Mouse (Mus musculus) limb, embryonic 15.5 days (tissue): ENCODE results near the gene Crebl2. TPM values are rescaled to one million over a fixed set of nuclear protein-coding genes. Genes with fewer than 3 reads are reported as not detected.

Source experiments
- ATAC-seq: fragments of 200-750 bp; cut with Nextera tagmentation; 2 replicates; pipeline ENCODE4 v1.8.0; 2017; ENCODE audit warnings: low read depth, moderate TSS enrichment; ENCODE audit not compliant: insufficient number of reproducible peaks, low FRiP score, low TSS enrichment
- H3K27ac ChIP-seq: fragments of 300-500 bp; sonication (generic); 2 replicates; pipeline ENCODE4 v1.5.1; 2015; ENCODE audit warnings: moderate library complexity, mild to moderate bottlenecking, inconsistent platforms
- H3K27me3 ChIP-seq: fragments of 300-500 bp; sonication (generic); 2 replicates; pipeline ENCODE4 v1.6.1; 2015; ENCODE audit warnings: inconsistent platforms
- H3K36me3 ChIP-seq: fragments of 300-500 bp; sonication (generic); 2 replicates; pipeline ENCODE4 v1.6.1; 2015; ENCODE audit warnings: inconsistent platforms
- H3K4me1 ChIP-seq: fragments of 300-500 bp; sonication (generic); 2 replicates; pipeline ENCODE4 v1.6.1; 2015; ENCODE audit warnings: inconsistent platforms
- H3K4me2 ChIP-seq: fragments of 300-500 bp; sonication (generic); 2 replicates; pipeline ENCODE4 v1.6.1; 2015; ENCODE audit warnings: mild to moderate bottlenecking, inconsistent platforms
- H3K4me3 ChIP-seq: fragments of 300-500 bp; sonication (generic); 2 replicates; pipeline ENCODE4 v1.5.1; 2015; ENCODE audit warnings: mild to moderate bottlenecking, inconsistent platforms
- H3K9ac ChIP-seq: fragments of 300-500 bp; sonication (generic); 2 replicates; pipeline ENCODE4 v1.6.1; 2015; ENCODE audit warnings: inconsistent platforms
- H3K9me3 ChIP-seq: fragments of 300-500 bp; sonication (generic); 2 replicates; pipeline ENCODE4 v1.6.1; 2016; ENCODE audit warnings: inconsistent platforms
- WGBS: fragments of 180-500 bp; shearing (Covaris S2); methylation state at CpG from one replicate; pipeline ENCODE4 v1.1.7; 2015; 5-methylcytosine and 5-hydroxymethylcytosine counted together
- polyA plus RNA-seq: library from polyadenylated mRNA; unstranded; fragments of >200 nt; fragmentation: Nextera tagmentation; extraction: Ambion mirVana; gene quantifications from 2 replicates; pipeline ENCODE4 v1.2.1, GENCODE M21; 2015

Crebl2 gene
- polyA plus RNA-seq, 1 experiment from 2014 or later: 3.9 TPM

GRCm38 (mm10) chr6:134896570-134897436 is 66.8 kb downstream of the Crebl2 start:
- ATAC-seq: no peak
- H3K27ac ChIP-seq: 0 out of 2 replicates have a peak overlapping the region, but pooled peaks have one; percentile 100
- 51% methylated on average over 15 of the region's 15 CpGs for WGBS

GRCm38 (mm10) chr6:134897443-134898094 is 67.6 kb downstream of the Crebl2 start:
- under 1% methylated on average over 38 of the region's 38 CpGs for WGBS
- H3K36me3 ChIP-seq: no peaks in the 10 kb centered on the region

More at GRCm38 (mm10) chr6:134896570-134897436, 66.8 kb downstream of the Crebl2 start:
- no peaks in the 10 kb centered on the region for H3K9me3 ChIP-seq
- peak overlapping the region; percentile 60 for H3K4me3 ChIP-seq
- H3K4me2 ChIP-seq: peak overlapping the region; percentile 75
- peak overlapping the region; percentile 89 for H3K9ac ChIP-seq
- peaks cover 6% of the 10 kb centered on the region; the same call in 1 of the 2 replicates for H3K4me1 ChIP-seq
- H3K27me3 ChIP-seq: no peaks in the 10 kb centered on the region
- H3K36me3 ChIP-seq: no peaks in the 10 kb centered on the region

GRCm38 (mm10) chr6:134898095-134898965 is 68.4 kb downstream of the Crebl2 start, which contains the start of gene Gpr19:
Gpr19 (minus strand) TSS chr6:134898578.
- no peaks in the 10 kb centered on the region for H3K27me3 ChIP-seq
- peak; percentile 93 for ATAC-seq
- no peaks in the 10 kb centered on the region for H3K36me3 ChIP-seq
- peaks cover 6% of the 10 kb centered on the region; the same call in 1 of the 2 replicates for H3K4me1 ChIP-seq
- H3K4me2 ChIP-seq: peak within 1 kb of the TSS; percentile 75
- H3K9me3 ChIP-seq: no peaks in the 10 kb centered on the region
- under 1% methylated on average over 51 of the region's 51 CpGs for WGBS
- H3K4me3 ChIP-seq: peak within 1 kb of the TSS; percentile 60
- peak within 1 kb of the TSS; percentile 89 for H3K9ac ChIP-seq
- H3K27ac ChIP-seq: peak within 1 kb of the TSS; percentile 100

More at GRCm38 (mm10) chr6:134897443-134898094, 67.6 kb downstream of the Crebl2 start:
- peak overlapping the region; percentile 89 for H3K9ac ChIP-seq
- peak overlapping the region; percentile 100 for H3K27ac ChIP-seq
- peaks cover 6% of the 10 kb centered on the region; the same call in 1 of the 2 replicates for H3K4me1 ChIP-seq
- H3K4me2 ChIP-seq: peak overlapping the region; percentile 75
- no peaks in the 10 kb centered on the region for H3K9me3 ChIP-seq
- no peaks in the 10 kb centered on the region for H3K27me3 ChIP-seq
- peak; percentile 90 for ATAC-seq
- peak overlapping the region; percentile 60 for H3K4me3 ChIP-seq

- ATAC-seq: no peak
- WGBS: 81% methylated on average over 4 of the region's 4 CpGs
Measured at GRCm38 (mm10) chr6:134903368-134903767, 73.4 kb downstream of the Crebl2 start.

GRCm38 (mm10) chr6:134903891-134904884 is 74.2 kb downstream of the Crebl2 start:
- WGBS: 86% methylated on average over 10 of the region's 10 CpGs
- no peaks in the 10 kb centered on the region; the same call in 1 of the 2 replicates for H3K4me1 ChIP-seq
- no peak overlapping the region for H3K4me2 ChIP-seq
- no peaks in the 10 kb centered on the region for H3K9me3 ChIP-seq
- no peak overlapping the region for H3K27ac ChIP-seq
- no peaks in the 10 kb centered on the region for H3K36me3 ChIP-seq
- H3K4me3 ChIP-seq: no peak overlapping the region
- no peak for ATAC-seq
- H3K9ac ChIP-seq: no peak overlapping the region
- H3K27me3 ChIP-seq: no peaks in the 10 kb centered on the region

More at GRCm38 (mm10) chr6:134903368-134903767, 73.4 kb downstream of the Crebl2 start:
- H3K27me3 ChIP-seq: no peaks in the 10 kb centered on the region
- no peak overlapping the region for H3K4me2 ChIP-seq
- no peak overlapping the region for H3K4me3 ChIP-seq
- H3K4me1 ChIP-seq: no peaks in the 10 kb centered on the region; the same call in 1 of the 2 replicates
- no peaks in the 10 kb centered on the region for H3K36me3 ChIP-seq
- H3K9ac ChIP-seq: no peak overlapping the region
- no peaks in the 10 kb centered on the region for H3K9me3 ChIP-seq
- no peak overlapping the region for H3K27ac ChIP-seq

- no peaks in the 10 kb centered on the region for H3K4me1 ChIP-seq
- WGBS: 79% methylated on average over 1 of the region's 1 CpGs
- no peak overlapping the region for H3K4me2 ChIP-seq
- no peak overlapping the region for H3K27ac ChIP-seq
- H3K27me3 ChIP-seq: no peaks in the 10 kb centered on the region
- no peaks in the 10 kb centered on the region for H3K9me3 ChIP-seq
- no peak overlapping the region for H3K4me3 ChIP-seq
- no peak overlapping the region for H3K9ac ChIP-seq
- ATAC-seq: no peak
- no peaks in the 10 kb centered on the region for H3K36me3 ChIP-seq
Measured at GRCm38 (mm10) chr6:134905811-134906210, 75.9 kb downstream of the Crebl2 start.

Other genes starting within 250 kb of the Crebl2 start
- 3.2 and 3.3 TPM in 2 replicates for gene Mansc1, start 197.7 kb upstream of the Crebl2 start, polyA plus RNA-seq
- gene Borcs5, start 190.6 kb upstream of the Crebl2 start, polyA plus RNA-seq: 20.9 and 21.0 TPM in 2 replicates
- gene Dusp16, start 37.5 kb upstream of the Crebl2 start, polyA plus RNA-seq: 21.5 and 22.6 TPM in 2 replicates
- 7.2 and 7.7 TPM in 2 replicates for gene Gpr19, start 68.4 kb downstream of the Crebl2 start, polyA plus RNA-seq
- gene Cdkn1b, start 90.2 kb downstream of the Crebl2 start, polyA plus RNA-seq: 19.4 and 20.5 TPM in 2 replicates
- 5.4 and 5.9 TPM in 2 replicates for gene Apold1, start 151.6 kb downstream of the Crebl2 start, polyA plus RNA-seq
- 101 and 104 TPM in 2 replicates for gene Ddx47, start 181.5 kb downstream of the Crebl2 start, polyA plus RNA-seq
- 10.0 and 11.8 TPM in 2 replicates for gene Gprc5a, start 235.5 kb downstream of the Crebl2 start, polyA plus RNA-seq